10 mouse cellular contexts compared by ENCODE assay signal in genomic region chr6:32464637-32465036, GRCm38 (mm10).
A peak's percentile ranks its signal among the peaks of the same experiment; 100 is the strongest.
DNase-seq lines count a peak whose midpoint lies in the region; ATAC-seq and TF ChIP-seq lines count a peak whose summit lies in the region.
"Had no signal": no experiment of that assay in that cellular context is flagged by ENCODE, and none has a peak within 500 bp of the region (broad histone marks: within the 10 kb centered on the region; RNA-seq: fewer than 3 reads in every experiment).

No protein-coding gene starts in this region.

- H3K4me2 ChIP-seq in heart, embryonic 11.5 days = peak overlapping the region; percentile 45
- H3K4me2 ChIP-seq in stomach, embryonic 14.5 days (replicated peaks; ENCODE audit: low read depth, low read length) = no peak overlapping the region
- H3K4me2 ChIP-seq in stomach, postnatal 0 days (replicated peaks; ENCODE audit: low read depth) = no peak overlapping the region
- H3K4me2 ChIP-seq in liver, postnatal 0 days (ENCODE audit: low read depth, low read length) = no peak overlapping the region

- no peak overlapping the region; the same call in 1 of the 2 replicates for H3K9ac ChIP-seq in heart, embryonic 11.5 days (ENCODE audit: low read depth, low read length)
- no peak overlapping the region for H3K9ac ChIP-seq in stomach, embryonic 14.5 days (replicated peaks; ENCODE audit: low read depth, low read length)
- H3K9ac ChIP-seq in stomach, postnatal 0 days (ENCODE audit: low read length) = no peak overlapping the region
- H3K9ac ChIP-seq in liver, postnatal 0 days (replicated peaks) = no peak overlapping the region

- H3K4me3 ChIP-seq in heart, embryonic 11.5 days (ENCODE audit: low read depth, low read length) = no peak overlapping the region
- no peak overlapping the region for H3K4me3 ChIP-seq in stomach, embryonic 14.5 days (ENCODE audit: low read depth, low read length)
- H3K4me3 ChIP-seq in stomach, postnatal 0 days (ENCODE audit: low read depth, low read length) = no peak overlapping the region
- no peak overlapping the region for H3K4me3 ChIP-seq in liver, postnatal 0 days (ENCODE audit: low read depth, low read length)
- H3K4me3 ChIP-seq: myocyte had no signal

- peak; percentile 71; the same call in 1 of the 2 replicates for ATAC-seq in heart, embryonic 11.5 days (replicated peaks; ENCODE audit: insufficient number of reproducible peaks, low FRiP score, low TSS enrichment)
- peak; percentile 61; the same call in 1 of the 2 replicates for ATAC-seq in stomach, embryonic 14.5 days (ENCODE audit: insufficient number of reproducible peaks, insufficient read depth, low FRiP score, low read depth)
- no peak for ATAC-seq in stomach, postnatal 0 days (ENCODE audit: low FRiP score, low TSS enrichment)
- ATAC-seq in liver, postnatal 0 days = peak; percentile 59
- ATAC-seq: CD4-positive, CD25-positive, alpha-beta regulatory T cell, adult 4 months had no signal

- TF ChIP-seq CTCF in stomach, postnatal 0 days (IDR thresholded peaks at IDR 0.05; ENCODE audit: low read depth) = no peak
- no peak for TF ChIP-seq CTCF in liver, postnatal 0 days (IDR thresholded peaks at IDR 0.05; ENCODE audit: low read depth)

- no peaks in the 10 kb centered on the region for H3K9me3 ChIP-seq in heart, embryonic 11.5 days (replicated peaks; ENCODE audit: control insufficient read depth, low read length)
- H3K9me3 ChIP-seq in stomach, embryonic 14.5 days (ENCODE audit: control insufficient read depth, low read depth, low read length) = no peaks in the 10 kb centered on the region
- no peaks in the 10 kb centered on the region for H3K9me3 ChIP-seq in stomach, postnatal 0 days (ENCODE audit: control insufficient read depth, low read length)
- no peaks in the 10 kb centered on the region for H3K9me3 ChIP-seq in liver, postnatal 0 days (ENCODE audit: low read length)

- H3K27me3 ChIP-seq in heart, embryonic 11.5 days (ENCODE audit: control insufficient read depth, insufficient read depth, low read length) = no peaks in the 10 kb centered on the region
- no peaks in the 10 kb centered on the region for H3K27me3 ChIP-seq in stomach, embryonic 14.5 days (ENCODE audit: control insufficient read depth, insufficient read depth, low read length)
- H3K27me3 ChIP-seq in stomach, postnatal 0 days (ENCODE audit: control insufficient read depth, insufficient read depth, low read length) = no peaks in the 10 kb centered on the region
- H3K27me3 ChIP-seq in liver, postnatal 0 days (ENCODE audit: insufficient read depth, low read length) = no peaks in the 10 kb centered on the region

- TF ChIP-seq EP300 in stomach, postnatal 0 days (optimal IDR thresholded peaks at IDR 0.05) = no peak
- TF ChIP-seq EP300 in liver, postnatal 0 days (IDR thresholded peaks at IDR 0.05; ENCODE audit: low read depth) = no peak

- no peaks in the 10 kb centered on the region for H3K36me3 ChIP-seq in heart, embryonic 11.5 days (ENCODE audit: control insufficient read depth, insufficient read depth, low read length)
- H3K36me3 ChIP-seq in stomach, embryonic 14.5 days (ENCODE audit: control insufficient read depth, insufficient read depth, low read length) = no peaks in the 10 kb centered on the region
- H3K36me3 ChIP-seq in stomach, postnatal 0 days (ENCODE audit: control insufficient read depth, insufficient read depth, low read length) = no peaks in the 10 kb centered on the region
- H3K36me3 ChIP-seq in liver, postnatal 0 days (replicated peaks; ENCODE audit: insufficient read depth, low read length) = no peaks in the 10 kb centered on the region

- peak overlapping the region; percentile 42 for H3K27ac ChIP-seq in heart, embryonic 11.5 days (ENCODE audit: low read depth, low read length)
- no peak overlapping the region for H3K27ac ChIP-seq in stomach, embryonic 14.5 days (ENCODE audit: low read length)
- no peak overlapping the region for H3K27ac ChIP-seq in stomach, postnatal 0 days (replicated peaks)
- no peak overlapping the region for H3K27ac ChIP-seq in liver, postnatal 0 days (ENCODE audit: low read depth)

- no peak for DNase-seq in heart, adult 9 months (ENCODE audit: low spot score in 2 of 2)
- no peak for DNase-seq in stomach, postnatal 0 days (ENCODE audit: low spot score)
- DNase-seq in liver, postnatal 0 days = no peak
- DNase-seq in adrenal gland, postnatal 4 days (ENCODE audit: low spot score in 2 of 2) = no peak
- DNase-seq in kidney, postnatal 36 days = no peak
- DNase-seq: kidney, adult 8-10 months had no signal

- WGBS in heart, embryonic 11.5 days (ENCODE audit: insufficient replicate concordance) = 16% methylated on average over 8 of the region's 8 CpGs
- WGBS in stomach, embryonic 14.5 days = 32% methylated on average over 8 of the region's 8 CpGs
- WGBS in stomach, postnatal 0 days = 33% methylated on average over 8 of the region's 8 CpGs
- 38% methylated on average over 8 of the region's 8 CpGs for WGBS in liver, postnatal 0 days (ENCODE audit: insufficient replicate concordance)

- peaks cover 16% of the 10 kb centered on the region for H3K4me1 ChIP-seq in heart, embryonic 11.5 days (ENCODE audit: control insufficient read depth, insufficient read depth, low read length)
- H3K4me1 ChIP-seq in stomach, embryonic 14.5 days (ENCODE audit: control insufficient read depth, insufficient read depth, low read length) = no peaks in the 10 kb centered on the region
- H3K4me1 ChIP-seq in stomach, postnatal 0 days (replicated peaks; ENCODE audit: control insufficient read depth, insufficient read depth) = no peaks in the 10 kb centered on the region
- no peaks in the 10 kb centered on the region; the same call in 1 of the 2 replicates for H3K4me1 ChIP-seq in liver, postnatal 0 days (ENCODE audit: insufficient read depth)
